Mouse (Mus musculus): Measurements from ENCODE around the gene Tmem51. TPM values are rescaled to one million over a fixed set of nuclear protein-coding genes. Genes with fewer than 3 reads are reported as not detected.

The Tmem51 gene
- polyA plus RNA-seq, 1 experiment from 2014 or later, result 6.4 TPM

- no peak overlapping the region for H3K4me3 ChIP-seq
- ATAC-seq (ENCODE audit: low FRiP score, low read depth), result no peak
- no peaks in the 10 kb centered on the region for H3K9me3 ChIP-seq
- no peak overlapping the region for H3K4me2 ChIP-seq (replicated peaks)
- no peaks in the 10 kb centered on the region for H3K36me3 ChIP-seq
- H3K9ac ChIP-seq, result no peak overlapping the region
- peaks cover 37% of the 10 kb centered on the region for H3K27me3 ChIP-seq (replicated peaks)
- WGBS, result 79% methylated on average over 4 of the region's 4 CpGs
- H3K27ac ChIP-seq, result no peak overlapping the region
- H3K4me1 ChIP-seq, result peaks cover 36% of the 10 kb centered on the region
These were observed 3.7 kb downstream of the Tmem51 start for GRCm38 (mm10) chr4:142080487-142080767.

GRCm38 (mm10) chr4:142079629-142080486, 4.2 kb downstream of the Tmem51 start:
- Histone ChIP-seq H3K36me3 (no peaks in the 10 kb centered on the region), H3K9me3 (no peaks in the 10 kb centered on the region), H3K27me3 (replicated peaks) (peaks cover 32% of the 10 kb centered on the region), H3K27ac (no peak overlapping the region), H3K4me3 (no peak overlapping the region), H3K9ac (no peak overlapping the region), H3K4me1 (peaks cover 30% of the 10 kb centered on the region), H3K4me2 (replicated peaks) (no peak overlapping the region)
- WGBS, result 85% methylated on average over 14 of the region's 14 CpGs
- no peak for ATAC-seq (ENCODE audit: low FRiP score, low read depth)

- Histone ChIP-seq H3K4me1 (peaks cover 17% of the 10 kb centered on the region), H3K9ac (no peak overlapping the region), H3K36me3 (no peaks in the 10 kb centered on the region), H3K4me2 (replicated peaks) (no peak overlapping the region), H3K4me3 (no peak overlapping the region), H3K27me3 (replicated peaks) (peaks cover 15% of the 10 kb centered on the region), H3K27ac (no peak overlapping the region), H3K9me3 (no peaks in the 10 kb centered on the region)
- ATAC-seq (ENCODE audit: low FRiP score, low read depth), result no peak
- 61% methylated on average over 18 of the region's 18 CpGs for WGBS
These were observed 6.4 kb downstream of the Tmem51 start for GRCm38 (mm10) chr4:142077572-142078271.

GRCm38 (mm10) chr4:142076883-142077282, 7.2 kb downstream of the Tmem51 start:
- 44% methylated on average over 1 of the region's 1 CpGs for WGBS

GRCm38 (mm10) chr4:142075931-142076330, 8.2 kb downstream of the Tmem51 start:
- Histone ChIP-seq H3K9me3 (no peaks in the 10 kb centered on the region), H3K4me2 (replicated peaks) (no peak overlapping the region), H3K4me3 (no peak overlapping the region), H3K27ac (no peak overlapping the region), H3K9ac (no peak overlapping the region), H3K27me3 (replicated peaks) (no peaks in the 10 kb centered on the region; the same call in 1 of the 2 replicates), H3K36me3 (no peaks in the 10 kb centered on the region), H3K4me1 (peaks cover 10% of the 10 kb centered on the region)
- WGBS, result 87% methylated on average over 11 of the region's 11 CpGs
- ATAC-seq (ENCODE audit: low FRiP score, low read depth), result no peak

More at GRCm38 (mm10) chr4:142076883-142077282, 7.2 kb downstream of the Tmem51 start:
- peaks cover 17% of the 10 kb centered on the region for H3K4me1 ChIP-seq
- H3K4me3 ChIP-seq, result no peak overlapping the region
- H3K9me3 ChIP-seq, result no peaks in the 10 kb centered on the region
- no peak overlapping the region for H3K4me2 ChIP-seq (replicated peaks)
- no peak overlapping the region for H3K9ac ChIP-seq
- no peak for ATAC-seq (ENCODE audit: low FRiP score, low read depth)
- peaks cover 6% of the 10 kb centered on the region; the same call in 1 of the 2 replicates for H3K27me3 ChIP-seq (replicated peaks)
- H3K27ac ChIP-seq, result no peak overlapping the region
- no peaks in the 10 kb centered on the region for H3K36me3 ChIP-seq

DNA sequence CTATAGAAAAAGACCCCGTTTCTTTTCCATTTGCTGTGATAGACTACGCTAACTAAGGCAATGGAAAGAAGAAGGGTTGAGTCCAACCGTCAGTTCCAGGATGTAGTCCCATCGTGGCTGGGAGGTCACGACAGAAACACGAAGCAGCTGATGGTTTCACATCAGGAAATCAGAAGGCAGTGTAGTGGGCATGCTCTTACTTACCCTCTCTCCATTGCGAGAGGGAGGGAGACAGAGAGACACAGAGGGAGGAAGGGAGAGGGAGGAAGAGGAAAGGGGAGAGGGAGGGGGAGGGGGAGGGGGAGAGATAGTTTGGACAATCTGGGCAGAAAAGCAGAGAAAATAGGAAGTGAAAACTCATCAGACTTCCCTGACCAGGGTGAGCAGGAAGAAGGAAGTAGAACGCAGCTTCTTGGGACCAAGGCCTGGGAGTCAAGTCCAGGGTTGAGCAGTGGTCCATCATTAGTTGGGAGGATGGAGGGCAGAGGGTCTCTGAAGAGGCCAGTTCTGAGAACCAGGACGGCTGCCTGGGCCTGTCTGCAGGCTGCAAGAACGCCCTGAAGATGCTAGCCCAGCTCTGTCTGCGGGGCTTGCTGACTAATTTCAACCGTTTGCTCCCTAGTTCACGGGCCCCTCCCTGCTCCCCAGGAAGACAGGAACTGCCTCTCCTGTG, 9.9 kb downstream of the Tmem51 start:
- no peak overlapping the region for H3K27ac ChIP-seq
- H3K36me3 ChIP-seq, result no peaks in the 10 kb centered on the region
- no peaks in the 10 kb centered on the region; the same call in 1 of the 2 replicates for H3K27me3 ChIP-seq (replicated peaks)
- H3K4me2 ChIP-seq (replicated peaks), result no peak overlapping the region
- ATAC-seq (ENCODE audit: low FRiP score, low read depth), result no peak
- peaks cover 5% of the 10 kb centered on the region; the same call in 1 of the 2 replicates for H3K4me1 ChIP-seq
- H3K9me3 ChIP-seq, result no peaks in the 10 kb centered on the region
- 63% methylated on average over 13 of the region's 13 CpGs for WGBS
- no peak overlapping the region for H3K9ac ChIP-seq
- no peak overlapping the region for H3K4me3 ChIP-seq

- no peak overlapping the region for H3K4me3 ChIP-seq
- no peaks in the 10 kb centered on the region; the same call in 1 of the 2 replicates for H3K27me3 ChIP-seq (replicated peaks)
- H3K36me3 ChIP-seq, result no peaks in the 10 kb centered on the region
- 10% methylated on average over 18 of the region's 18 CpGs for WGBS
- H3K9ac ChIP-seq, result no peak overlapping the region
- no peak overlapping the region for H3K4me2 ChIP-seq (replicated peaks)
- no peaks in the 10 kb centered on the region for H3K9me3 ChIP-seq
- ATAC-seq (ENCODE audit: low FRiP score, low read depth), result no peak
- no peak overlapping the region for H3K27ac ChIP-seq
- H3K4me1 ChIP-seq, result peaks cover 12% of the 10 kb centered on the region; the same call in 1 of the 2 replicates
These were observed 12.7 kb downstream of the Tmem51 start for GRCm38 (mm10) chr4:142071243-142071991.

- no peaks in the 10 kb centered on the region; the same call in 1 of the 2 replicates for H3K27me3 ChIP-seq (replicated peaks)
- WGBS, result 8% methylated on average over 8 of the region's 8 CpGs
- no peaks in the 10 kb centered on the region for H3K9me3 ChIP-seq
These were observed 13.3 kb downstream of the Tmem51 start for GRCm38 (mm10) chr4:142070840-142071239.

DNA sequence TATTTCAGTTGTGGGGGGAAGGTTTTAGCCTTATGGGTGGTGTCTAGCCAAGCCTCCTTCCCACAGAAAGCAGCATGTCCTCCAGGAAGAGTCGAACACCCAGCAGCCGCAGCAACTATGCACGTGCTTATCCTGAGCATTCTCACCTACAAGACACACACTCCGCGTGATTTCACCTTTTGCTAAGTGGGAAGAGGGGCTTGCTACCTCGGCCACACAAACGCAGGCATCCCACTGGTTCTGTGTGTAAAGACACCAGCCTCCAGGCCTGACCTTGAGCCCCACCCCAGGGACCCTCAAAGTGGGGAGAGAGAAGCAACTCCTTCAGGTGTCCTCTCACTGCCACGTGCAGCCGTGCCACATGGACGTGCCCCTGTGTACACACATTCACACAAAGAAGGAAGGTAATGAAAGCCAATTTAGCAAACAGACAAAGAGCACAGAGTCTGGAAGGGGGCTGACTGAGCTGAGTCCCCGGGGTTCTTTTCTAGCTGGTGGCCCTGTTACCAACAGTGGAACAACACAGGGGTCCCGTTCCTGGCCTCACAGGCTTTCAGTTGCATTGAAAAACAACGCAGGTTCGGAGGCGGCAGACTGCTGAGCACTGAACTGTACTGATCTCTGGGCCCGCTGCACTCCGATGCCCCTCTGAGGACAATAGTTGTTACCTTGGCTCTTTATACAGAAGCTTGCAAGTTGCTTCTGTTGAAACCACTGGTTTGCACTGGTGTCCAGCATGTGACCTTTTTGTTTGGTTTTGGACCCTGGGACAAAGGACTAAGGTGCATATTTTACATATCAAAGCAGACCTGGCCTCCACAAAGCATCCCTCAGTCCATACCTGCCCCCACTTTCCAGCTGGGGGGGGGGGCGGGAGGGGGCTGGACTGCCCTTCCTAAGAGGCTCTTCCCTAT, 14.9 kb downstream of the Tmem51 start:
- Histone ChIP-seq H3K4me2 (replicated peaks) (no peak overlapping the region), H3K27me3 (replicated peaks) (no peaks in the 10 kb centered on the region; the same call in 1 of the 2 replicates), H3K9me3 (no peaks in the 10 kb centered on the region), H3K9ac (no peak overlapping the region), H3K4me3 (no peak overlapping the region), H3K27ac (no peak overlapping the region), H3K36me3 (no peaks in the 10 kb centered on the region), H3K4me1 (peaks cover 22% of the 10 kb centered on the region)
- no peak; the same call in 1 of the 2 replicates for ATAC-seq (ENCODE audit: low FRiP score, low read depth)
- WGBS, result 26% methylated on average over 18 of the region's 18 CpGs

More at GRCm38 (mm10) chr4:142070840-142071239, 13.3 kb downstream of the Tmem51 start:
- H3K4me2 ChIP-seq (replicated peaks), result no peak overlapping the region
- peaks cover 18% of the 10 kb centered on the region for H3K4me1 ChIP-seq
- no peak overlapping the region for H3K9ac ChIP-seq
- H3K36me3 ChIP-seq, result no peaks in the 10 kb centered on the region
- no peak for ATAC-seq (ENCODE audit: low FRiP score, low read depth)
- H3K27ac ChIP-seq, result no peak overlapping the region
- no peak overlapping the region for H3K4me3 ChIP-seq

GRCm38 (mm10) chr4:142066576-142066975, 17.5 kb downstream of the Tmem51 start:
- H3K36me3 ChIP-seq, result no peaks in the 10 kb centered on the region
- H3K27ac ChIP-seq, result no peak overlapping the region
- WGBS, result 31% methylated on average over 4 of the region's 4 CpGs
- no peak overlapping the region for H3K9ac ChIP-seq
- H3K4me1 ChIP-seq, result peaks cover 22% of the 10 kb centered on the region
- H3K4me2 ChIP-seq (replicated peaks), result no peak overlapping the region
- no peaks in the 10 kb centered on the region; the same call in 1 of the 2 replicates for H3K27me3 ChIP-seq (replicated peaks)
- H3K4me3 ChIP-seq, result no peak overlapping the region
- no peak for ATAC-seq (ENCODE audit: low FRiP score, low read depth)
- no peaks in the 10 kb centered on the region for H3K9me3 ChIP-seq

GRCm38 (mm10) chr4:142065835-142066234, 18.3 kb downstream of the Tmem51 start:
- no peak for ATAC-seq (ENCODE audit: low FRiP score, low read depth)
- H3K4me1 ChIP-seq, result peaks cover 25% of the 10 kb centered on the region

More at GRCm38 (mm10) chr4:142065835-142066234, 18.3 kb downstream of the Tmem51 start:
- WGBS, result 71% methylated on average over 6 of the region's 6 CpGs
- Histone ChIP-seq H3K4me2 (replicated peaks) (no peak overlapping the region), H3K9me3 (no peaks in the 10 kb centered on the region), H3K9ac (no peak overlapping the region), H3K4me3 (no peak overlapping the region), H3K27ac (no peak overlapping the region), H3K36me3 (no peaks in the 10 kb centered on the region), H3K27me3 (replicated peaks) (no peaks in the 10 kb centered on the region; the same call in 1 of the 2 replicates)

Data from neural tube, embryonic 12.5 days (tissue).